Mouse (Mus musculus): ENCODE data around the gene Tm9sf1. TPM values are rescaled to one million over a fixed set of nuclear protein-coding genes. Genes with fewer than 3 reads are reported as not detected.
A peak's percentile ranks its signal among the peaks of the same experiment; 100 is the strongest.

The Tm9sf1 gene
- total and polyA plus RNA-seq, 3 experiments, result 36.1 to 65.3 (median 51.3) TPM

DNA sequence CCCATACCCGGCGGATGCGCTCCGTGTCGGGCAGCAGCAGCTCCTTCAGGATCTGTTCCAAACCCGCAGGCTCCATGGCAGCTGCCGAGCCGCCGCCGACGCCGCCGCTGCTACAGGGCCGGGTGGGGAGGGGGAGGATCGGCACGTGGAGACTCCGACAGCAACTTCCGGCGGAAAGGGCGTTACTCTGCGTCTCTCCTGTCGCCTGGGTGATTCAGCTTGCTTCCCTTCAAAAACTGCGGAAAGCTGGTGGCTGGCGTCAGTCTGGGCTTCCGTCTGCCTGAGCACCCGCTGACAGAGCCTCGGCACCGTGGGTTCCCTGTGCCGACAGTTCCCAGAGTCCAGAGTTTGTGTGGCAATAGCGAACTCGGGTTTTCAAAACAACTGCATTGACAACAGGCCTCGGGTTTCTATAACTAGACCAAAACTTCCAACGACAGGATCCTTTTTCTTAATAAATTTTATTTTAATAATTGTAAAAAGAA is 8.0 kb downstream of the Tm9sf1 start, which contains the start of gene Ipo4 (continued):
- TF ChIP-seq MXI1 (IDR thresholded peaks at IDR 0.05; ENCODE audit: low read depth, low read length), result peak; percentile 100
- TF ChIP-seq IRF4 (IDR thresholded peaks at IDR 0.05; ENCODE audit: low read depth, low read length), result peak; percentile 53; the same call in 1 of the 2 replicates
- TF ChIP-seq MAX (IDR thresholded peaks at IDR 0.05; ENCODE audit: low read length), result peak; percentile 98
- TF ChIP-seq NELFE (IDR thresholded peaks at IDR 0.05; ENCODE audit: low read depth, low read length), result peak; percentile 76
- TF ChIP-seq TBP (conservative IDR thresholded peaks at IDR 0.05; ENCODE audit: low read depth, low read length), result peak; percentile 75; the same call in 1 of the 2 replicates
- peak; percentile 57 for TF ChIP-seq ZMIZ1 (IDR thresholded peaks at IDR 0.05; ENCODE audit: low read depth, low read length)
- TF ChIP-seq CHD1 (IDR thresholded peaks at IDR 0.05; ENCODE audit: low read depth, low read length), result no peak
- TF ChIP-seq UBTF (IDR thresholded peaks at IDR 0.05; ENCODE audit: low read depth, low read length), result no peak
- peak; percentile 76 for TF ChIP-seq TCF12 (IDR thresholded peaks at IDR 0.05; ENCODE audit: low read depth, low read length)
- TF ChIP-seq EP300 (IDR thresholded peaks at IDR 0.05; ENCODE audit: low read length), result no peak
- no peak for TF ChIP-seq ZC3H11A (IDR thresholded peaks at IDR 0.05; ENCODE audit: low read depth, low read length)
- 0 out of 2 replicates have a peak, but pooled peaks have one; percentile 52 for TF ChIP-seq RCOR1 (conservative IDR thresholded peaks at IDR 0.05; ENCODE audit: low read depth, low read length)
- peak; percentile 81 for TF ChIP-seq MAZ (IDR thresholded peaks at IDR 0.05; ENCODE audit: low read depth, low read length)
- TF ChIP-seq RAD21 (IDR thresholded peaks at IDR 0.05; ENCODE audit: low read depth, low read length), result no peak
- TF ChIP-seq MAFK (IDR thresholded peaks at IDR 0.05; ENCODE audit: insufficient replicate concordance, low read length), result no peak
- TF ChIP-seq MEF2A (IDR thresholded peaks at IDR 0.05; ENCODE audit: borderline replicate concordance, low read depth, low read length), result peak; percentile 61; the same call in 1 of the 2 replicates

DNA sequence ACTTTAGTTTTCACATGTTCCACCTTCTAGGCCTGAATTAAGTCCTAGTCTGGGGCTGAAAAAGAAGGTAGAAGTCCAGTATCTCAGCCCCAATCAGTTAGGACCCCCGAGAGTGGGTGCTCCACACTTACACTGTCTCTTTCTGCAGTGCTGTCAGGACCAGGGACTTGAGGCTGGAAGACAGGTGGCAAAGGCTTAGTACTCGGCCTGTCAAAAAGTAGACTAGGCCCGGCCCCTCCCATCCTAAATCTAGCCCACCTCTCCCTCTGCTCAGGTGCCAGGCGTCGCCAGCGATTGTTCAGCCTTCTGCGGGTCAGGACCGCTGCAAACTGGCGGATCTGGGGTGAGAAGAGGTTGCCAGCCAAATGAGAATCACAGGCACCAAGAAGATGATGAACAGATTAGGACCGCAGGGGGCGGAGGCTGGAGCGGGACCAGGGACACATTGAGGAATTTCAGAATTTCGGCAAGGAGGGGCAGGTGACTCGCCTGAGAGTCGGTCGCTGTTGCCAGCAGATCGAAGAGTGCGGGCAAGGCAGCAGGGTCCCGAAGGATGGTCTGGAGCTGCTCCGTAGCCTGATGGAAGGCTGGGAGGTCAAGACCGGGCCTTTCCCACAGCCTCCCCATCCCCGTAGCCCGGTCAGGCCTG is 8.6 kb downstream of the Tm9sf1 start:
- H3K9ac ChIP-seq (ENCODE audit: insufficient read depth, low read depth), result peak overlapping the region; percentile 54
- H3K36me3 ChIP-seq (replicated peaks in 1 of 2; ENCODE audit: control insufficient read depth in 1 of 2, insufficient read depth in 1 of 2, low read length in 1 of 2), result peaks cover 62 to 83% of the 10 kb centered on the region in 2 experiments
- dilution Hi-C loops (cut with MboI; ENCODE audit: extremely low pct_ligation_motif_present, extremely low pct_unique_long_range_greater_than_20kb, low sequenced_read_pairs), result no loop called here
- peaks cover 4 to 25% of the 10 kb centered on the region in 2 experiments; a peak in 3 of 4 replicates for H3K4me1 ChIP-seq (ENCODE audit: control insufficient read depth in 1 of 2, insufficient read depth in 2 of 2)
- no peaks in the 10 kb centered on the region for H3K27me3 ChIP-seq (replicated peaks)
- peak overlapping the region; percentile 23 for H3K4me2 ChIP-seq (ENCODE audit: insufficient read depth, low read depth, poor library complexity, severe bottlenecking)
- peak overlapping the region; percentile 75 to 89 (median 78) for H3K4me3 ChIP-seq (replicated peaks in 1 of 3; ENCODE audit: low read depth in 2 of 3, low read length in 2 of 3, poor library complexity in 1 of 3)
- peaks cover 10% of the 10 kb centered on the region; the same call in 1 of the 2 replicates for H3K79me2 ChIP-seq (replicated peaks; ENCODE audit: control insufficient read depth, extremely low read depth, insufficient read depth, poor library complexity, severe bottlenecking)
- no peaks in the 10 kb centered on the region for H3K9me3 ChIP-seq (replicated peaks; ENCODE audit: low read length)
- DNase-seq (ENCODE audit: extremely low read depth), result peak; percentile 23
- TF ChIP-seq SIN3A (IDR thresholded peaks at IDR 0.05; ENCODE audit: low read length), result no peak
- no peak for TF ChIP-seq POLR2AphosphoS2 (IDR thresholded peaks at IDR 0.05; ENCODE audit: low read depth, low read length)
- 0 out of 2 replicates have a peak, but pooled peaks have one; percentile 22 for TF ChIP-seq MAZ (IDR thresholded peaks at IDR 0.05; ENCODE audit: low read depth, low read length)
- no peak overlapping the region; the same call in 1 of the 2 replicates for H3K27ac ChIP-seq (ENCODE audit: insufficient read depth, low read depth)
- in situ Hi-C loops (cut with MboI; ENCODE audit: low pct_ligation_motif_present, low pct_unique_long_range_greater_than_20kb, low sequenced_read_pairs), result no loop called here

Data from CH12.LX (cell line).